Mouse (Mus musculus): ENCODE results near the gene Rfx8. TPM values are rescaled to one million over a fixed set of nuclear protein-coding genes. Genes with fewer than 3 reads are reported as not detected.
"Not testable (repeated sequence)": the region's sequence is repeated elsewhere in the genome, so short reads cannot be mapped to it uniquely, and the experiment has no call there.

The Rfx8 gene
- polyA plus RNA-seq, 1 experiment = 0.14 TPM

DNA sequence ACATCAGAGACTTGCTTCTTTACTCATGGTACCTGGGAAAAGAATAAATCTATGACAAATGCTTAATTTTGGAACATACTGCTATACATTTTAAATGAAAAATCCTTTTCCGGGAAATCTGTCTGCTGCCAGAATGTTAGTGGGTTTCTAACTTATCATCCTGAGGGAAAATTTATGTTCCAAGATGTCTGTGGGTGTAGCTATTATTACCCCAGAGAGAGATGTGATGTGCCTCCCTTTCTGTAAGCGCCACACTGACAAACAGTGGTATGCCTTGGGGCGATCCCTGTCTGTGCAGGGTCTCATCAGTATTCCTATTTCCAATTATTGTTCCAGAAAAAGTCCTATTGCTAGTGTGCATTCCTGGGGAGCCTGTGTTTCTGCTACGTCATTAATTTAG is 57.7 kb downstream of the Rfx8 start:
- Histone ChIP-seq H3K4me3 (replicated peaks; ENCODE audit: extremely low read depth, low read depth, low read length) (no peak overlapping the region), H3K4me1 (ENCODE audit: control insufficient read depth, insufficient read depth, low read length) (no peaks in the 10 kb centered on the region)
- WGBS = 91% methylated on average over 4 of the region's 4 CpGs
- DNase-seq = no peak
- TF ChIP-seq POLR2A (IDR thresholded peaks at IDR 0.05; ENCODE audit: borderline replicate concordance, extremely low read depth, low read depth, low read length) (no peak), CTCF (IDR thresholded peaks at IDR 0.05; ENCODE audit: insufficient read depth, low read length) (no peak)

DNA sequence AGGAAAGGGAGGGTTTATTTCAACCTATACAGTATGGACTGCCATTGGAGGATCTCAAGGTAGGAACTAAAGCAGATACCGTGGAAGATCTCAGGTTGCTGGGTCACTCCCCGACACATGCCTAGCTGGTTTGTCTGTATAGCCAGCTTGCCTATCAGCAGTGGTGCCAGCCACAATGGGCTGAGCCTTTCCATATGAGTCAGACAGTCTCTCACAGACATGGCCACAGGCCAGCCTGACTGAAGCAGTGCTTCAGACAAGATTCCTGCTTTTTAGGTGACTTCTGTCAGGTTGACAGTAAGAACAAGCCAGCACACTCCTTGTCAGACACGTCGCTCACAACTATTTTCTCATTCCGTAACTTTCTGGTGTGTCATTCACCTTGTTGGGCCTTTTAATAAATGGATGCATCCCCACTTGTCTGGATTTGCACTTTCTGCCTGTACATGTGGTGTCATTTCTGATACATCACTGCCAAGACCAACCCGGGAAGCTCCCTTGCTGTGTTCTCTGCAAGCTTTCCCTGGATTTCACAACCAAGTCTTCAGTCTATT is 63.7 kb downstream of the Rfx8 start:
- WGBS = 78% methylated on average over 6 of the region's 6 CpGs
- no peak for TF ChIP-seq POLR2A (IDR thresholded peaks at IDR 0.05; ENCODE audit: borderline replicate concordance, extremely low read depth, low read depth, low read length)
- TF ChIP-seq CTCF (IDR thresholded peaks at IDR 0.05; ENCODE audit: insufficient read depth, low read length) = no peak
- H3K4me1 ChIP-seq (ENCODE audit: control insufficient read depth, insufficient read depth, low read length) = no peaks in the 10 kb centered on the region
- no peak overlapping the region for H3K4me3 ChIP-seq (replicated peaks; ENCODE audit: extremely low read depth, low read depth, low read length)
- no peak for DNase-seq

- 90% methylated on average over 18 of the region's 18 CpGs for WGBS
- H3K4me1 ChIP-seq (ENCODE audit: control insufficient read depth, insufficient read depth, low read length); DNase-seq; H3K4me3 ChIP-seq (replicated peaks; ENCODE audit: extremely low read depth, low read depth, low read length): not testable (repeated sequence)
Measured at GRCm38 (mm10) chr1:39654901-39655300, 65.9 kb downstream of the Rfx8 start.

GRCm38 (mm10) chr1:39653028-39653427 is 67.8 kb downstream of the Rfx8 start:
- Histone ChIP-seq H3K4me1 (ENCODE audit: control insufficient read depth, insufficient read depth, low read length) (peaks cover 9% of the 10 kb centered on the region), H3K4me3 (replicated peaks; ENCODE audit: extremely low read depth, low read depth, low read length) (no peak overlapping the region)
- 80% methylated on average over 4 of the region's 4 CpGs for WGBS
- DNase-seq = no peak
- TF ChIP-seq CTCF (IDR thresholded peaks at IDR 0.05; ENCODE audit: insufficient read depth, low read length) (no peak), POLR2A (IDR thresholded peaks at IDR 0.05; ENCODE audit: borderline replicate concordance, extremely low read depth, low read depth, low read length) (no peak)

DNA sequence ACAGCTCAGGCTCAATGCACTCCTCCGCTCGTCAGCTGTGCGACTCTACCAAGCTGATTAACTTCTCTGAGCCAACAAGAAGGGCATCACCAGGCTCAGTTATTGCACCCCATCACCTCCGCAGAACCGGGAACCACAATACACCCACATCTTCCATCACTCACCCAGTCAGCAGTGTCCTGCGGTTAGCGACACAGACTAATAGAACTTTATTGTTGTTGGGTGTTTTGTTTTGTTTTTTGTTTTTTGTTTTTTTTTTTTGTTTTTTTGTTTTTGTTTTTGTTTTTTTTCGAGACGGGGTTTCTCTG is 69.6 kb downstream of the Rfx8 start, which contains the start of gene Creg2:
Gene Creg2, minus strand, starts transcription at position 234 of the 308 bp plus-strand sequence.
- Histone ChIP-seq H3K4me3 (replicated peaks; ENCODE audit: extremely low read depth, low read depth, low read length) (peak within 1 kb of the TSS; percentile 4), H3K4me1 (ENCODE audit: control insufficient read depth, insufficient read depth, low read length) (peaks cover 9% of the 10 kb centered on the region)
- no peak for DNase-seq
- WGBS = 36% methylated on average over 9 of the region's 9 CpGs
- TF ChIP-seq CTCF (IDR thresholded peaks at IDR 0.05; ENCODE audit: insufficient read depth, low read length) (no peak), POLR2A (IDR thresholded peaks at IDR 0.05; ENCODE audit: borderline replicate concordance, extremely low read depth, low read depth, low read length) (no peak)

GRCm38 (mm10) chr1:39650435-39651240 is 70.2 kb downstream of the Rfx8 start:
- Histone ChIP-seq H3K4me3 (replicated peaks; ENCODE audit: extremely low read depth, low read depth, low read length) (peak overlapping the region; percentile 4), H3K4me1 (ENCODE audit: control insufficient read depth, insufficient read depth, low read length) (peaks cover 9% of the 10 kb centered on the region)
- 1% methylated on average over 73 of the region's 73 CpGs for WGBS
- DNase-seq = peak; percentile 25
- TF ChIP-seq POLR2A (IDR thresholded peaks at IDR 0.05; ENCODE audit: borderline replicate concordance, extremely low read depth, low read depth, low read length) (no peak), CTCF (IDR thresholded peaks at IDR 0.05; ENCODE audit: insufficient read depth, low read length) (no peak)

DNA sequence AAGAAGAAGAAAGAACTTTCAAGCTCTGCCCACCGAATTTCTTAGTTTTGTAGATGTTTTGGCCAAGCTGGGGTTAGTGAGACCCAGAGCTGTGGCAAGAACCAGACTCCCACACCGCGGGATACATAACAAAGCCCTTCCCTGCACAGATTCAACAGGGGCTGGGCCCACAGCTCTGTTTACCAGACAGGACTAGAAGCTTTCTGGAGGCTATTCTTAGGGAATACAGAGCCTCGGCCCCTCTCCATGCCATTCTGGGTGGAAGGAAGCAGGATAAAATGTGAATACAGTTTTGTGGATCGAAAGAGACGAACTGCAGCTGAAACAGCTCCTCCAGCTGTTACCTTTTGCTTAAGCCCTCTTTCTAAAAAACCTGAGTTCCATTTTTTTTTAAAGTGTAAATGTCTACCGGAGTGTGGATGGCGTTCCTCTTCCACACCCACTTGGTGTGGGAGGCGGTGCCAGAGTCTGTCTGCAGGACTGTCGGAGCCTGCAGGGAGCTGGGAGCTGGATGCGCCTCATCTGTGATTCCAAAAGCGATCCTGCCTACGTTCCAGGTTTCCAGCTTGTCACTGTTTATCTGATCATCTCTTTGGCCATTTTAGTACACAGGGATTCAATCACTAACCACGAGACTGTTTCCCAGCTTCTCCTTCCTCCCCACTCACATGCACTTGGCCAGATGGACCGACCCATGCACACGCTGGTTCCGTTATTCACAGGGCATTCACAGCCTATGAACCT is 70.9 kb downstream of the Rfx8 start:
- peak overlapping the region; percentile 4 for H3K4me3 ChIP-seq (replicated peaks; ENCODE audit: extremely low read depth, low read depth, low read length)
- 22% methylated on average over 17 of the region's 17 CpGs for WGBS
- no peak for TF ChIP-seq CTCF (IDR thresholded peaks at IDR 0.05; ENCODE audit: insufficient read depth, low read length)
- no peak for TF ChIP-seq POLR2A (IDR thresholded peaks at IDR 0.05; ENCODE audit: borderline replicate concordance, extremely low read depth, low read depth, low read length)
- no peak for DNase-seq
- H3K4me1 ChIP-seq (ENCODE audit: control insufficient read depth, insufficient read depth, low read length) = peaks cover 9% of the 10 kb centered on the region

- Histone ChIP-seq H3K4me1 (ENCODE audit: control insufficient read depth, insufficient read depth, low read length) (peaks cover 9% of the 10 kb centered on the region), H3K4me3 (replicated peaks; ENCODE audit: extremely low read depth, low read depth, low read length) (no peak overlapping the region)
- DNase-seq = no peak
- TF ChIP-seq CTCF (IDR thresholded peaks at IDR 0.05; ENCODE audit: insufficient read depth, low read length) = no peak
- no peak for TF ChIP-seq POLR2A (IDR thresholded peaks at IDR 0.05; ENCODE audit: borderline replicate concordance, extremely low read depth, low read depth, low read length)
- WGBS = 77% methylated on average over 7 of the region's 7 CpGs
Measured at GRCm38 (mm10) chr1:39648584-39648983, 72.2 kb downstream of the Rfx8 start.

DNA sequence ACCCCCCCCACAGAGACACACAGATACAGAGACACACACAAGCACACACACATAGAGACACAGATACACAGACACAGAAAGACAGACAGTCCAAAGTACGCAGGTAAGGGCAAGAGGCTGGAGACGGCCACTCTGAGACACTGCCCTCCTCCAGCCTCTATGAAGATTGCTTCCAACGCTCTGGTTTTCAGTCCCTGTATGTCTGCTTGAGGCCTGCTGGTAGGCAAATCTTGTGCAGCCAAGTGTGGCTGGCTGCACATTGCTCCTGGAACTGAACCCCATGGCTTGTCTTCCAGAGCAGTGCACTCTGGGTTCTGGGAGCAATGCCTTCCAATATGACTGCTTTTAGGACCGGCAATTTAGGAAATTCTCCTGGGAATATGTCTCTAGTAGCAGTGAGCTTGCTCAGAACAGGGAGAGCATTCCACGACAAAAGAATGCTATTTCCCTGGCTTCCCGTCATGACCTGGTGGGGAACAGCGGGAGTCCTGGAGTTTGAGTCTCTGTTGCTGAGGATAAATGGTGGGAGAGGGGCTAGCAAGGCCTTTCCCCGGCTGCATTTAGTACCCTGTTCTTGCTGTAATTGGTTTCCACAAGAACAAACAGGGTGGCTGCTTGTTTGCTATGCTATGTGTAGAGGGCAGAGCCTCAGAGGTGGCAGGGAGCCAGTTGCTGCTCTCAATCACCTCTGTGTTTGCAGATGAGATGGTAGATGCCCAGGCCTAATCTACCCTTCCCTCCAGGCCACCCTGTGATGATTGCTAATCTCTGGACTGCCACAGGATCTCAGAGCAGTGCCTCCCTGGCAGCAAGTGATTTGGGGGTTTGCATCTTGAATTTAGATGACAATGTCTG is 74.7 kb downstream of the Rfx8 start:
- H3K4me1 ChIP-seq (ENCODE audit: control insufficient read depth, insufficient read depth, low read length) = peaks cover 8% of the 10 kb centered on the region
- TF ChIP-seq POLR2A (IDR thresholded peaks at IDR 0.05; ENCODE audit: borderline replicate concordance, extremely low read depth, low read depth, low read length) (no peak), CTCF (IDR thresholded peaks at IDR 0.05; ENCODE audit: insufficient read depth, low read length) (no peak)
- WGBS = 62% methylated on average over 8 of the region's 8 CpGs
- H3K4me3 ChIP-seq (replicated peaks; ENCODE audit: extremely low read depth, low read depth, low read length) = no peak overlapping the region
- no peak for DNase-seq
